In the genomic region with DNA sequence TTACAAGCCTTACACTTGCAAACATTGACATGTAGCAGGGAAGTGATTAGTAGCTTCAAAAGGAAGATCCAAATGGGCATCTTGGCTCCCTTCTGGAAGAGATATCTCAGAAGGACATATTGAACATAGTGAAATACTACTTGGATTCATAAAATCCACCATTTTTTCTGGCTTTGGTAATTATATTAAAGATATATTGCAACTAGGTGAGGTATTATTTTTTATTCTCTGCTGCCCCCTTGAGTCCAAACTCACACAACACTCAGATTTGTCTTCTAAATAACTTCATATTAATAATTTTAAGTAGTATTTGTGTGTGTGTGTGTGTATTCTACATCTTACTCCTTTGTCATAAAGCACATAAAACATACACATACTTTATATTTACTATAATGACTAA, we compare ENCODE assay signal across 15 mouse cellular contexts.
A peak's percentile ranks its signal among the peaks of the same experiment; 100 is the strongest.
DNase-seq lines count a peak whose midpoint lies in the region; ATAC-seq and TF ChIP-seq lines count a peak whose summit lies in the region.
"Had no signal": no experiment of that assay in that cellular context is flagged by ENCODE, and none has a peak within 500 bp of the region (broad histone marks: within the 10 kb centered on the region; RNA-seq: fewer than 3 reads in every experiment).

No protein-coding gene starts in this region.

- ATAC-seq in hindbrain, embryonic 14.5 days (ENCODE audit: low FRiP score) = no peak
- no peak for ATAC-seq in hindbrain, embryonic 13.5 days (ENCODE audit: low FRiP score)
- no peak for ATAC-seq in liver, embryonic 12.5 days
- no peak for ATAC-seq in embryonic facial prominence, embryonic 14.5 days (ENCODE audit: low read depth)
- ATAC-seq in frontal cortex, adult (ENCODE audit: low TSS enrichment) = no peak

- H3K36me3 ChIP-seq in hindbrain, embryonic 14.5 days (replicated peaks; ENCODE audit: control insufficient read depth, insufficient read depth) = no peaks in the 10 kb centered on the region
- H3K36me3 ChIP-seq in hindbrain, embryonic 13.5 days = no peaks in the 10 kb centered on the region
- no peaks in the 10 kb centered on the region for H3K36me3 ChIP-seq in liver, adult 2 months (ENCODE audit: control insufficient read depth, insufficient read depth, low read length)
- no peaks in the 10 kb centered on the region for H3K36me3 ChIP-seq in liver, embryonic 12.5 days
- H3K36me3 ChIP-seq in embryonic facial prominence, embryonic 14.5 days (ENCODE audit: control insufficient read depth, insufficient read depth, low read length) = no peaks in the 10 kb centered on the region
- H3K36me3 ChIP-seq: heart, embryonic 15.5 days; hindbrain, embryonic 15.5 days; kidney, embryonic 15.5 days; limb, embryonic 13.5 days had no signal

- no peak overlapping the region for H3K9ac ChIP-seq in hindbrain, embryonic 14.5 days
- H3K9ac ChIP-seq in hindbrain, embryonic 13.5 days = no peak overlapping the region
- H3K9ac ChIP-seq in liver, adult 2 months (ENCODE audit: low read depth, low read length) = no peak overlapping the region
- H3K9ac ChIP-seq in liver, embryonic 12.5 days = no peak overlapping the region
- no peak overlapping the region for H3K9ac ChIP-seq in embryonic facial prominence, embryonic 14.5 days (ENCODE audit: low read depth, low read length)
- H3K9ac ChIP-seq: heart, embryonic 15.5 days; hindbrain, embryonic 15.5 days; kidney, embryonic 15.5 days; limb, embryonic 13.5 days had no signal

- H3K4me1 ChIP-seq in hindbrain, embryonic 14.5 days (replicated peaks; ENCODE audit: control insufficient read depth, insufficient read depth, low read length) = no peaks in the 10 kb centered on the region
- no peaks in the 10 kb centered on the region for H3K4me1 ChIP-seq in hindbrain, embryonic 13.5 days (replicated peaks)
- no peaks in the 10 kb centered on the region for H3K4me1 ChIP-seq in liver, adult 2 months (ENCODE audit: control insufficient read depth, insufficient read depth, low read length)
- H3K4me1 ChIP-seq in liver, embryonic 12.5 days = no peaks in the 10 kb centered on the region
- no peaks in the 10 kb centered on the region for H3K4me1 ChIP-seq in embryonic facial prominence, embryonic 14.5 days (ENCODE audit: control insufficient read depth, insufficient read depth, low read length)
- H3K4me1 ChIP-seq: heart, embryonic 15.5 days; hindbrain, embryonic 15.5 days; kidney, embryonic 15.5 days; limb, embryonic 13.5 days had no signal

- H3K27me3 ChIP-seq in hindbrain, embryonic 14.5 days (ENCODE audit: control insufficient read depth, insufficient read depth, low read length) = no peaks in the 10 kb centered on the region
- H3K27me3 ChIP-seq in hindbrain, embryonic 13.5 days = no peaks in the 10 kb centered on the region
- no peaks in the 10 kb centered on the region for H3K27me3 ChIP-seq in liver, adult 2 months (ENCODE audit: control insufficient read depth, insufficient read depth, low read length)
- no peaks in the 10 kb centered on the region for H3K27me3 ChIP-seq in liver, embryonic 12.5 days (replicated peaks)
- no peaks in the 10 kb centered on the region for H3K27me3 ChIP-seq in embryonic facial prominence, embryonic 14.5 days (replicated peaks; ENCODE audit: control insufficient read depth, insufficient read depth, low read length)
- H3K27me3 ChIP-seq: heart, embryonic 15.5 days; hindbrain, embryonic 15.5 days; kidney, embryonic 15.5 days; limb, embryonic 13.5 days had no signal

- H3K4me3 ChIP-seq in hindbrain, embryonic 14.5 days (replicated peaks; ENCODE audit: low read length) = no peak overlapping the region
- no peak overlapping the region for H3K4me3 ChIP-seq in hindbrain, embryonic 13.5 days
- no peak overlapping the region for H3K4me3 ChIP-seq in liver, adult 2 months (ENCODE audit: insufficient read depth, low read depth, low read length)
- H3K4me3 ChIP-seq in liver, embryonic 12.5 days = no peak overlapping the region
- no peak overlapping the region for H3K4me3 ChIP-seq in embryonic facial prominence, embryonic 14.5 days (ENCODE audit: low read depth, low read length)
- H3K4me3 ChIP-seq: heart, embryonic 15.5 days; hindbrain, embryonic 15.5 days; kidney, embryonic 15.5 days; limb, embryonic 13.5 days had no signal

- H3K9me3 ChIP-seq in hindbrain, embryonic 14.5 days (ENCODE audit: control insufficient read depth, low read length) = no peaks in the 10 kb centered on the region
- no peaks in the 10 kb centered on the region for H3K9me3 ChIP-seq in hindbrain, embryonic 13.5 days
- no peaks in the 10 kb centered on the region for H3K9me3 ChIP-seq in liver, embryonic 12.5 days (replicated peaks)
- H3K9me3 ChIP-seq in embryonic facial prominence, embryonic 14.5 days (ENCODE audit: control insufficient read depth, low read length) = no peaks in the 10 kb centered on the region
- H3K9me3 ChIP-seq: heart, embryonic 15.5 days; hindbrain, embryonic 15.5 days; kidney, embryonic 15.5 days; limb, embryonic 13.5 days had no signal

- H3K4me2 ChIP-seq in hindbrain, embryonic 14.5 days (replicated peaks) = no peak overlapping the region
- H3K4me2 ChIP-seq in hindbrain, embryonic 13.5 days = no peak overlapping the region
- no peak overlapping the region for H3K4me2 ChIP-seq in liver, embryonic 12.5 days
- H3K4me2 ChIP-seq in embryonic facial prominence, embryonic 14.5 days (ENCODE audit: low read depth, low read length) = no peak overlapping the region
- H3K4me2 ChIP-seq: heart, embryonic 15.5 days; hindbrain, embryonic 15.5 days; kidney, embryonic 15.5 days; limb, embryonic 13.5 days had no signal

- no peaks in the 10 kb centered on the region for H3K79me2 ChIP-seq in liver, adult 2 months (ENCODE audit: control insufficient read depth, insufficient read depth, low read length)

- peak; percentile 2; the same call in 1 of the 2 replicates for TF ChIP-seq CTCF in liver, adult 2 months (IDR thresholded peaks at IDR 0.05; ENCODE audit: low read depth, low read length)

- no peak for TF ChIP-seq POLR2A in liver, adult 2 months (IDR thresholded peaks at IDR 0.05; ENCODE audit: extremely low read depth, insufficient read depth, low read length)

- peak; percentile 64 for DNase-seq in hindbrain, embryonic 14.5 days (ENCODE audit: low spot score)
- peak; percentile 13 for DNase-seq in liver, adult 2 months (ENCODE audit: extremely low read depth, low read depth, low spot score)
- DNase-seq in MEL-GATA-1-ER (ENCODE audit: extremely low read depth, low read depth) = peak; percentile 6
- peak; percentile 1 for DNase-seq in embryonic facial prominence, embryonic 14.5 days (ENCODE audit: low spot score)
- DNase-seq: adrenal gland, adult 8-10 months; cerebellum, postnatal 36 days; lung, adult 18-20 months; right cerebral cortex, postnatal 4 days had no signal

- no peak overlapping the region for H3K27ac ChIP-seq in hindbrain, embryonic 14.5 days
- H3K27ac ChIP-seq in hindbrain, embryonic 13.5 days = no peak overlapping the region
- no peak overlapping the region for H3K27ac ChIP-seq in liver, adult 2 months (replicated peaks; ENCODE audit: insufficient read depth, low read depth, low read length)
- no peak overlapping the region for H3K27ac ChIP-seq in liver, embryonic 12.5 days
- no peak overlapping the region for H3K27ac ChIP-seq in embryonic facial prominence, embryonic 14.5 days (replicated peaks; ENCODE audit: low read depth, low read length)
- H3K27ac ChIP-seq: heart, embryonic 15.5 days; hindbrain, embryonic 15.5 days; kidney, embryonic 15.5 days; limb, embryonic 13.5 days had no signal

Comparison
In these comparisons a context has a peak if more than half of its experiments do, and no peak if none do; other contexts are left out.
1. DNase-seq: peak in every context shown above with its lines; median percentile 64 in hindbrain, embryonic 14.5 days; 13 in liver, adult 2 months; 6 in MEL-GATA-1-ER; 1 in embryonic facial prominence, embryonic 14.5 days.